Mouse (Mus musculus): ENCODE measurements at regions not wholly inside any gene's neighbourhood (a gene's known extent, or its start where the extent isn't known, plus 50 kb on each side); places are given as distances from the start of the nearest gene placed in this dataset.

DNA sequence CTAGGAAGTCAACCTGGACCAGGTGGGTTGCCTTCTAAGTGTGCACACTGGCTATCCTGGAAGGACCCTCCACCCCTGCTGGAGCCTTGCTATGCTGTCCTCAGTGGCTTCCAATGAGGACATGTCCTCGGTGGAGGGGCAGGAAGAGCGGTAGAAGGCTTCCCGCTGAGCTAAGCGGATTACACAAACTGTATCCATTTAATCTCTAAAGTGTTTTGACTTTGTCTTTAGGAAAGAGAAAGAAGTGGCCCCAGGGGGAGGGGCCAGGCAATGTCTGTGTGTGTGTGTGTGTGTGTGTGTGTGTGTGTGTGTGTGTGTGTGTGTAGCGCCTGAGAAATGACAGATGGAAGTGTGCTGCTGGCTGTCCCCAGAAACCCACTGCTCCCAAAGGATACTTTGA is 71.6 kb upstream of the Zc3h12a start:
- DNase-seq, result no peak

DNA sequence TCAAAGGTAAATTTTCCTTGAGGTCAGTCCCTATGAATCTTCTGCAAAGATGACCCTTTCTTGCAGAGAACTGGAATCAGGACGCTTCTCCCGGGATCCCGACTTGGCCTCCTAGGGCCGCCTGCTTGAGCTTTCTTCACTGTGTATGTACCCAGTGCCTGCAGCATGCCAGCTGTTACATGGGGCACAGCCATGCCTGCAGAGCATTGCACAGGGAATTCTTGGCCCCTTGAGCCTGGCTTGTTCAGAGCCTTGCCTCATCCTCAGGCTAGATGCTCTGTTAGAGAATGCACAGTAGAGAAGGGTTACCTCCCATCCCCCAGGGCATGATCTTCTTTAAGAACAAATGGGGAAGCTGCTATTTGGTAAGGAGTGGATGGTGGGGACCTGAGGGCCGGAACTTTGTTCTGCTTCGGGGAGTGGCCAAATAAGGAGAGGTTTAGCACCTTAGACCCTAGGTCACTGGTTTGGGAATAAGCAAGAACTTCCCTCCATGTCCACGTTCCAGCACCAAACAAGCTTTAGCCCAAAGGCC is 68.3 kb upstream of the Zc3h12a start:
- no peak for DNase-seq

- peak; percentile 60 to 67 for DNase-seq
These were observed 67.2 kb upstream of the Zc3h12a start for GRCm38 (mm10) chr4:125194722-125195380.

GRCm38 (mm10) chr4:125194298-125194697 is 66.7 kb upstream of the Zc3h12a start:
- DNase-seq, result peak; percentile 56 to 60

GRCm38 (mm10) chr4:125191680-125192079 is 64.0 kb upstream of the Zc3h12a start:
- DNase-seq, result no peak

- DNase-seq, result peak; percentile 77 to 88
These were observed 63.4 kb upstream of the Zc3h12a start for GRCm38 (mm10) chr4:125191010-125191409.

- DNase-seq, result no peak
These were observed 62.3 kb upstream of the Zc3h12a start for GRCm38 (mm10) chr4:125189971-125190370.

- no peak for DNase-seq
These were observed 58.6 kb upstream of the Zc3h12a start for GRCm38 (mm10) chr4:125186246-125186645.

DNA sequence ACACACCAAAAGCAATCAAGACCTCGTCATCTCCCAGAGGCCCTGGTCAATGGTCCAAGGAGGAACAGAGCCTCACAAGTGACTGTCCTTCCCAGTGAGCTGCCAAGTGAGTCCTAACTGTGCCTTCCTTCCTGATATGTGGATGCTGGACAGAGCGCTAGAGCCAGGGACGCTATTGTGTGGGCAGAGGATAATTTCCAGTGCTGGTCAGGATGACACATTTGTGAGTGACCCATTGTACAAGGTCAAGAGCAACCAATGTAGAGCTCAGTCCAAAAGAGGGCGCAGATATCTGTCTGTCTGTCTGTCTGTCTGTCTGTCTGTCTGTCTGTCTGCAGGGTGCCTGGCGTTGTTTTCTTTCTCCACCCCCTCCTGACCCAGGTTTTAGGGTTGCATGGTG is 57.4 kb upstream of the Zc3h12a start:
- DNase-seq, result no peak

DNA sequence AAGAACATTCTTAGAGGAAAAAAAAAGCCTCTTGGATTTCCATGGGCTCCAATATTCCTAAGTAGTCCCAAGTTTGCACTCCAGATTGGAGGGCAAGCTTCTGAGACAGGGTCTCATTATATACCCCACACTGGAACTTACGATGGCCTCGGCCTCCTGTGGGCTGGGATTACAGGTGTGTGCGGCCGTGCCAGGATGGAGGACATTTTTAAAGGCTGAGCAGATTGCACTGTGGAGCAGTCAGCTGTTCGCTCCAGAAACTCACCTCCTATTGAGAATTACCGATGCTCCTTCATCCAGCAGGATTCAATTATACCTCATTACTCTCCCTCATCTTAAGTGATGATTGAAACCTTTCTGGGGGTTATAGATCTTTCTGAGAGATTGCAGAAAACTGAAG is 53.3 kb upstream of the Zc3h12a start:
- peak; percentile 50 to 53 for DNase-seq

DNA sequence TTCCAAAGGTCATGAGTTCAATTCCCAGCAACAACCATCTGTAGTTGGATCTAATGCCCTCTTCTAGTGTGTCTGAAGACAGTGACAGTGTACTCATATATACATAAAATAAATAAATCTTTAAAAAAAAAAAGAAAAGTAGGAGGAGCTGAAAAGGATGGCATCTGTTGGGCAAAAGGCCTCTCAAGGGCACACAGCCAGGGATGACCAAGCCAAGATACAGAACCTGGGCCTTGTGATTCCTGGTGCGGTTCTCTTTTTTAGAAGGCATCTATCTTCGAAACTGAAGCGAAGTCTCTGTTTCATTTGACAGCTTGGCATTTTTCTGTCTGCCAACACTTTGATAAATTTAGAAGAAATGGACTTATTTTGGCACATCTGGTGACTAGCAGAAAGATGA is 50.9 kb upstream of the Zc3h12a start:
- peak; percentile 61 to 65 for DNase-seq

DNA sequence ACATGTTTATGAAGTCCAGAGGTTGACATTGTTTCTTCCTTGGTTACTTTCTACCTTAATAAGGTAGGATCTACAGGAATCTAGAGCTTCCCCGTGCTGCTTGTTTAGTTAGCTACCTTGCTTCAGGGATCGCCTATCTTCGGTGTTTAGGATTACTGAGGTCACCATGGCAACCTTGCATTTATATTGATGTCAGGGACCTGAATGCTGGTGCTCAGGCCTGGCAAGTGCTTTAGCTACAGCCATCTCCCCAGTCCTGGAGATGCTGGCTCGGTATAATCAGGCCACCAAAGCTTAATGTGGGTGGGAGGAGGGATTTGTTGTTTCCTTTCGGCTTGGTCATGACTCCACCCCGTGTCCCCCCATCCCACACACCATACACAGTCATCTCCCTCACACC is 50.0 kb upstream of the Zc3h12a start:
- DNase-seq, result no peak
